In the genomic region with DNA sequence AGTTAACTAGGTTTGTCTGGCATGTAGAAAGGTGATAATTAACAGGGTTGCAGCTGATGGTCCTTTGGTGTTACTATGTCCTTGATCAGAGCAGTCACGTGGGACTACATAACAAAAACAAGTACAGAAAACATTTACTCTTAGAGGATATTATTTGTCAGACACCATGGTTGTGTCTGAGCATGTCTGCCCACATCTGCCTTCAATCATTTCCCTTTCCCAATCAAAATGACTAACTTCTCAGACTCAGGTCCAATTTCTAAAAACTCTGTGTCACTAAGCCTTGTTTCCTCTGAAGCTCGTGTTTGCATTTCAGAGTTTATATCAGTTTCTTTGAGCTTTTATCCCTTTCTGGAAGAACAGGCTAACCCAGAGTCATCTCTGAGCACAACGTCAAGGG, we compare ENCODE assay signal across 12 mouse cellular contexts.
"Had no signal": no experiment of that assay in that cellular context is flagged by ENCODE, and none has a peak within 500 bp of the region (broad histone marks: within the 10 kb centered on the region; RNA-seq: fewer than 3 reads in every experiment).

No protein-coding gene starts in this region.

- DNase-seq: kidney, postnatal 25 days; right cerebral cortex, adult 18-20 months; right cerebral cortex, postnatal 25 days; thymus, postnatal 4 days had no signal

- H3K9me3 ChIP-seq: limb, embryonic 10.5 days; liver, embryonic 12.5 days; lung, embryonic 15.5 days; midbrain, embryonic 13.5 days; neural tube, embryonic 15.5 days had no signal

- H3K4me1 ChIP-seq: liver, embryonic 12.5 days; lung, embryonic 15.5 days; midbrain, embryonic 13.5 days; neural tube, embryonic 15.5 days had no signal

- H3K27me3 ChIP-seq: liver, embryonic 12.5 days; lung, embryonic 15.5 days; midbrain, embryonic 13.5 days; neural tube, embryonic 15.5 days had no signal

- H3K27ac ChIP-seq: left cerebral cortex, adult 2 months; limb, embryonic 10.5 days; liver, embryonic 12.5 days; lung, embryonic 15.5 days; midbrain, embryonic 13.5 days; neural tube, embryonic 15.5 days; stomach, postnatal 0 days had no signal

- H3K4me3 ChIP-seq: left cerebral cortex, adult 2 months; limb, embryonic 10.5 days; liver, embryonic 12.5 days; lung, embryonic 15.5 days; midbrain, embryonic 13.5 days; myocyte; neural tube, embryonic 15.5 days had no signal

- ATAC-seq: liver, embryonic 12.5 days; midbrain, embryonic 13.5 days had no signal

- H3K4me2 ChIP-seq: liver, embryonic 12.5 days; lung, embryonic 15.5 days; midbrain, embryonic 13.5 days; neural tube, embryonic 15.5 days had no signal

- H3K9ac ChIP-seq: liver, embryonic 12.5 days; lung, embryonic 15.5 days; midbrain, embryonic 13.5 days; neural tube, embryonic 15.5 days had no signal

- H3K36me3 ChIP-seq: limb, embryonic 10.5 days; liver, embryonic 12.5 days; lung, embryonic 15.5 days; midbrain, embryonic 13.5 days; neural tube, embryonic 15.5 days had no signal
